ENCODE assay signal across 9 mouse cellular contexts in the genomic region with DNA sequence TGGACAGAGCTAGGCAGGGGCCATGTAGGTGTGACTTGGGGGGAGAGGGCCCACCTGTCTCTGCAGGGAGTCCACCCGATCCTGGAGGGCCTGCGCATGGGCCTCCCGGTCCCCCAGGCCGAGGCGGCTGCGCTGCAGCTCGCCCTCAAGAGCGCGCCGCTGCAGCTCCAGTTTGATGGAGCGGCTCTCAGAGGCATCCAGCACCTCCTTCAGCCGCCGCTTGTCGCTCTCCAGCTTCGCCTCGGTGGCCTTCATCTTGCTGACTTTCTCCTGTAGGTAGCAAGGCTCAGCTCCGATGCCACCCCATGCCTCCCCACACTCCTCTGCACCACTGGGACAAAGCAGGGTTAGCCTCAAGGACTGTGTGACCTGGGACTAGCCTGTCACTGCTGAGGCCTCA. TPM values are rescaled to one million over a fixed set of nuclear protein-coding genes. Genes with fewer than 3 reads are reported as not detected.
DNase-seq lines count a peak whose midpoint lies in the region; ATAC-seq lines count a peak whose summit lies in the region.
"Had no signal": no experiment of that assay in that cellular context is flagged by ENCODE, and none has a peak within 500 bp of the region (broad histone marks: within the 10 kb centered on the region; RNA-seq: fewer than 3 reads in every experiment).

No protein-coding gene starts in this region.

- intact Hi-C loops in heart, postnatal 36 days (cut with DNase I) = no loop called here

- no peaks in the 10 kb centered on the region for H3K27me3 ChIP-seq in heart, embryonic 13.5 days (replicated peaks)
- H3K27me3 ChIP-seq in embryonic facial prominence, embryonic 11.5 days (ENCODE audit: control insufficient read depth, insufficient read depth, low read length) = no peaks in the 10 kb centered on the region
- no peaks in the 10 kb centered on the region for H3K27me3 ChIP-seq in hindbrain, embryonic 12.5 days
- H3K27me3 ChIP-seq in midbrain, embryonic 13.5 days = no peaks in the 10 kb centered on the region

- WGBS in heart, embryonic 13.5 days = 71% methylated on average over 17 of the region's 17 CpGs
- WGBS in embryonic facial prominence, embryonic 11.5 days = 88% methylated on average over 17 of the region's 17 CpGs
- WGBS in hindbrain, embryonic 12.5 days = 81% methylated on average over 17 of the region's 17 CpGs
- 80% methylated on average over 17 of the region's 17 CpGs for WGBS in midbrain, embryonic 13.5 days

- peaks cover 35% of the 10 kb centered on the region for H3K36me3 ChIP-seq in heart, embryonic 13.5 days
- H3K36me3 ChIP-seq in embryonic facial prominence, embryonic 11.5 days (replicated peaks; ENCODE audit: control insufficient read depth, insufficient read depth, low read depth, low read length) = peaks cover 5% of the 10 kb centered on the region
- H3K36me3 ChIP-seq in hindbrain, embryonic 12.5 days = peaks cover 69% of the 10 kb centered on the region
- H3K36me3 ChIP-seq in midbrain, embryonic 13.5 days = peaks cover 62% of the 10 kb centered on the region

- no peak for ATAC-seq in heart, embryonic 13.5 days (ENCODE audit: extremely low read depth, insufficient number of reproducible peaks, low FRiP score, low TSS enrichment)
- ATAC-seq in embryonic facial prominence, embryonic 11.5 days (replicated peaks; ENCODE audit: insufficient number of reproducible peaks, low FRiP score, low TSS enrichment, low read depth) = no peak
- no peak for ATAC-seq in hindbrain, embryonic 12.5 days (ENCODE audit: low FRiP score)
- ATAC-seq in midbrain, embryonic 13.5 days = no peak

- peak overlapping the region; percentile 57 for H3K4me2 ChIP-seq in heart, embryonic 13.5 days
- no peak overlapping the region for H3K4me2 ChIP-seq in embryonic facial prominence, embryonic 11.5 days (ENCODE audit: low read depth, low read length)
- peak overlapping the region; percentile 19; the same call in 1 of the 2 replicates for H3K4me2 ChIP-seq in hindbrain, embryonic 12.5 days (replicated peaks)
- no peak overlapping the region for H3K4me2 ChIP-seq in midbrain, embryonic 13.5 days (replicated peaks)

- peaks cover 78% of the 10 kb centered on the region for H3K4me1 ChIP-seq in heart, embryonic 13.5 days
- peaks cover 14% of the 10 kb centered on the region for H3K4me1 ChIP-seq in embryonic facial prominence, embryonic 11.5 days (ENCODE audit: control insufficient read depth, insufficient read depth, low read length)
- peaks cover 37% of the 10 kb centered on the region for H3K4me1 ChIP-seq in hindbrain, embryonic 12.5 days
- H3K4me1 ChIP-seq in midbrain, embryonic 13.5 days (replicated peaks) = peaks cover 40% of the 10 kb centered on the region

- no peak for DNase-seq in heart, postnatal 36 days
- DNase-seq in embryonic facial prominence, embryonic 11.5 days (ENCODE audit: low spot score) = no peak
- no peak for DNase-seq in right cerebral cortex, postnatal 14 days
- DNase-seq in spleen, postnatal 14 days (ENCODE audit: low spot score in 2 of 2) = no peak
- no peak for DNase-seq in kidney, postnatal 4 days

- H3K27ac ChIP-seq in heart, embryonic 13.5 days (replicated peaks) = peak overlapping the region; percentile 94
- H3K27ac ChIP-seq in embryonic facial prominence, embryonic 11.5 days (replicated peaks; ENCODE audit: low read depth, low read length) = peak overlapping the region; percentile 61
- peak overlapping the region; percentile 94 for H3K27ac ChIP-seq in hindbrain, embryonic 12.5 days
- H3K27ac ChIP-seq in midbrain, embryonic 13.5 days = peak overlapping the region; percentile 93

- H3K9ac ChIP-seq in heart, embryonic 13.5 days = peak overlapping the region; percentile 73
- peak overlapping the region; percentile 18 for H3K9ac ChIP-seq in embryonic facial prominence, embryonic 11.5 days (replicated peaks; ENCODE audit: low read length)
- H3K9ac ChIP-seq in hindbrain, embryonic 12.5 days = peak overlapping the region; percentile 23; the same call in 1 of the 2 replicates
- peak overlapping the region; percentile 50; the same call in 1 of the 2 replicates for H3K9ac ChIP-seq in midbrain, embryonic 13.5 days (replicated peaks)

- H3K4me3 ChIP-seq in heart, embryonic 13.5 days = no peak overlapping the region
- H3K4me3 ChIP-seq in embryonic facial prominence, embryonic 11.5 days (ENCODE audit: low read depth, low read length) = no peak overlapping the region
- H3K4me3 ChIP-seq in hindbrain, embryonic 12.5 days = no peak overlapping the region
- no peak overlapping the region for H3K4me3 ChIP-seq in midbrain, embryonic 13.5 days (replicated peaks)

- no peaks in the 10 kb centered on the region for H3K9me3 ChIP-seq in heart, embryonic 13.5 days
- H3K9me3 ChIP-seq in embryonic facial prominence, embryonic 11.5 days (replicated peaks; ENCODE audit: control insufficient read depth, low read length) = no peaks in the 10 kb centered on the region
- no peaks in the 10 kb centered on the region for H3K9me3 ChIP-seq in hindbrain, embryonic 12.5 days (replicated peaks)
- no peaks in the 10 kb centered on the region for H3K9me3 ChIP-seq in midbrain, embryonic 13.5 days

RNA-seq across cellular contexts. Expression of a gene that starts 10.0 kb away (rescaled TPM):
- 273 and 299 TPM in 2 replicates for polyA plus RNA-seq in heart, embryonic 13.5 days (2015; fragmentation: Nextera tagmentation; extraction: Ambion mirVana)
- 1 to 10 TPM; 4.0 to 4.3 TPM for total RNA-seq in heart, postnatal 36 days (2021)
- polyA plus RNA-seq in embryonic facial prominence, embryonic 11.5 days (2014; fragmentation: Nextera tagmentation; extraction: Ambion mirVana) = 409 and 469 TPM in 2 replicates
- 344 and 345 TPM in 2 replicates for polyA plus RNA-seq in hindbrain, embryonic 12.5 days (2016; fragmentation: Nextera tagmentation; extraction: Ambion mirVana)
- 181 and 207 TPM in 2 replicates for polyA plus RNA-seq in midbrain, embryonic 13.5 days (2015; fragmentation: Nextera tagmentation; extraction: Ambion mirVana)
- total RNA-seq: hematopoietic stem cell, adult 5-6 weeks had no signal

RNA-seq across cellular contexts. Expression of a gene that starts 33.5 kb away (rescaled TPM):
- polyA plus RNA-seq in heart, embryonic 13.5 days (2015; fragmentation: Nextera tagmentation; extraction: Ambion mirVana) = 28.7 and 29.4 TPM in 2 replicates
- total RNA-seq in heart, postnatal 36 days (2021) = 10 to 100 TPM; 16.5 to 17.3 TPM
- 19.8 and 26.1 TPM in 2 replicates for polyA plus RNA-seq in embryonic facial prominence, embryonic 11.5 days (2014; fragmentation: Nextera tagmentation; extraction: Ambion mirVana)
- polyA plus RNA-seq in hindbrain, embryonic 12.5 days (2016; fragmentation: Nextera tagmentation; extraction: Ambion mirVana) = 110 and 113 TPM in 2 replicates
- 118 and 127 TPM in 2 replicates for polyA plus RNA-seq in midbrain, embryonic 13.5 days (2015; fragmentation: Nextera tagmentation; extraction: Ambion mirVana)

RNA-seq across cellular contexts. Expression of a gene that starts 40.1 kb away (rescaled TPM):
- 3.4 and 3.5 TPM in 2 replicates for polyA plus RNA-seq in heart, embryonic 13.5 days (2015; fragmentation: Nextera tagmentation; extraction: Ambion mirVana)
- 1 to 10 TPM; 4.3 to 5.5 TPM for total RNA-seq in heart, postnatal 36 days (2021)
- 6.8 and 7.5 TPM in 2 replicates for polyA plus RNA-seq in embryonic facial prominence, embryonic 11.5 days (2014; fragmentation: Nextera tagmentation; extraction: Ambion mirVana)
- polyA plus RNA-seq in hindbrain, embryonic 12.5 days (2016; fragmentation: Nextera tagmentation; extraction: Ambion mirVana) = 13.2 and 14.1 TPM in 2 replicates
- 6.8 and 8.8 TPM in 2 replicates for polyA plus RNA-seq in midbrain, embryonic 13.5 days (2015; fragmentation: Nextera tagmentation; extraction: Ambion mirVana)

RNA-seq across cellular contexts. Expression of a gene that starts 57.9 kb away (rescaled TPM):
- polyA plus RNA-seq in heart, embryonic 13.5 days (2015; fragmentation: Nextera tagmentation; extraction: Ambion mirVana) = 39.7 and 43.7 TPM in 2 replicates
- 10 to 100 TPM; 17.2 to 18.1 TPM for total RNA-seq in heart, postnatal 36 days (2021)
- polyA plus RNA-seq in embryonic facial prominence, embryonic 11.5 days (2014; fragmentation: Nextera tagmentation; extraction: Ambion mirVana) = 57.0 and 64.9 TPM in 2 replicates
- 57.6 and 60.7 TPM in 2 replicates for polyA plus RNA-seq in hindbrain, embryonic 12.5 days (2016; fragmentation: Nextera tagmentation; extraction: Ambion mirVana)
- polyA plus RNA-seq in midbrain, embryonic 13.5 days (2015; fragmentation: Nextera tagmentation; extraction: Ambion mirVana) = 47.2 and 52.3 TPM in 2 replicates

RNA-seq across cellular contexts. Expression of a gene that starts 59.2 kb away (rescaled TPM):
- polyA plus RNA-seq in heart, embryonic 13.5 days (2015; fragmentation: Nextera tagmentation; extraction: Ambion mirVana) = 807 and 886 TPM in 2 replicates
- 1,000 to 10,000 TPM; 1,261 to 1,268 TPM for total RNA-seq in heart, postnatal 36 days (2021)
- 428 and 430 TPM in 2 replicates for polyA plus RNA-seq in embryonic facial prominence, embryonic 11.5 days (2014; fragmentation: Nextera tagmentation; extraction: Ambion mirVana)
- 349 and 383 TPM in 2 replicates for polyA plus RNA-seq in hindbrain, embryonic 12.5 days (2016; fragmentation: Nextera tagmentation; extraction: Ambion mirVana)
- polyA plus RNA-seq in midbrain, embryonic 13.5 days (2015; fragmentation: Nextera tagmentation; extraction: Ambion mirVana) = 457 and 464 TPM in 2 replicates

Comparison
In these comparisons a context has a peak if more than half of its experiments do, and no peak if none do; other contexts are left out.
1. H3K4me2 ChIP-seq: peak in heart, embryonic 13.5 days (single experiment) and hindbrain, embryonic 12.5 days (single experiment); none in embryonic facial prominence, embryonic 11.5 days (single experiment) and midbrain, embryonic 13.5 days (single experiment).
2. H3K9ac ChIP-seq: peak in every context shown above with its lines; median percentile 73 in heart, embryonic 13.5 days; 50 in midbrain, embryonic 13.5 days; 23 in hindbrain, embryonic 12.5 days; 18 in embryonic facial prominence, embryonic 11.5 days.
3. Peak in every context shown above with its lines, with median percentiles within 50 percentile points of each other: H3K27ac ChIP-seq.